Mouse (Mus musculus) heart, adult 2 months (tissue): ENCODE measurements around the gene Rcc2.

Experiments
- CTCF ChIP-seq: fragments of 200-600 bp; IDR thresholded peaks from 2 replicates; pipeline ENCODE4 v1.8.1; 2022; ENCODE audit warnings: antibody characterized with exemption, mild to moderate bottlenecking, moderate library complexity
- EP300 ChIP-seq: fragments of 200-500 bp; IDR thresholded peaks from 2 replicates; pipeline ENCODE4 v1.6.1; 2011; ENCODE audit warnings: low read depth, low read length, control low read depth; ENCODE audit not compliant: insufficient read depth
- POLR2A ChIP-seq: fragments of 200-500 bp; IDR thresholded peaks from 2 replicates; pipeline ENCODE4 v1.6.1; 2011; ENCODE audit warnings: mild to moderate bottlenecking, low read depth, low read length, control low read depth; ENCODE audit not compliant: insufficient read depth

GRCm38 (mm10) chr4:140704166-140704565 lies 3.8 kb downstream of the Rcc2 start:
- TF ChIP-seq POLR2A: no peak
- TF ChIP-seq EP300: no peak
- TF ChIP-seq CTCF: no peak
